Mouse (Mus musculus) thymus, adult 2 months (tissue): ENCODE data around the gene Phldb3.

Experiments used
- CTCF ChIP-seq: fragments of 200-500 bp; IDR thresholded peaks from 2 replicates; pipeline ENCODE4 v1.5.1; 2012; ENCODE audit warnings: mild to moderate bottlenecking, control low read depth, low read length, moderate library complexity, borderline replicate concordance; ENCODE audit not compliant: control insufficient read depth, poor library complexity, insufficient read depth; ENCODE audit errors: extremely low read depth
- POLR2A ChIP-seq: fragments of 200-500 bp; IDR thresholded peaks from 2 replicates; pipeline ENCODE4 v1.6.1; 2012; ENCODE audit warnings: mild to moderate bottlenecking, low read length, control low read depth, moderate library complexity; ENCODE audit not compliant: control insufficient read depth, poor library complexity, insufficient read depth; ENCODE audit errors: extremely low read depth

DNA sequence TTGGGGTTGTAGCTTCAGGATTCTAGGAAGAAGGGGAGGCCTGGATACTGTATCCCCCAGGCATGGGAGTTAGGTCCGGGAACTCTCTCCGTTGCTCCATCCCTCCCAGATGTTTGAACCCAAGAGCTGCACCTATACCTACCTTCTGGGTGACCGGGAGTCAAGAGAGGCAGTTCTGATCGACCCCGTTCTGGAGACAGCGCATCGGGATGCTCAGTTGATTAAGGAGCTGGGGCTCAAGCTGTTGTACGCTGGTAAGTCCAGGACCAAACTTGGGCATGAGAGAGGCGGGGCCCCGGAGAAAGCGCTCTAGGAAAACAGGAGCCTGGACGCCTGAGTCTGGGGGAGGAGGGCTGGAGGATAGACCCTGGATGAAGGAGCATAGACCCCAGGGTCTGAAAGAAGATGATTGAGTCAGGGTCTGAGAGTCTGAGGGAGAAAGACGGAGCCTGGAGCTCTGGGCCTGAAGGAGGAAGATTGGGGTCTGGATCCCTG is 16.2 kb upstream of the Phldb3 start:
- TF ChIP-seq CTCF (no peak), POLR2A (no peak)
